Mouse (Mus musculus): ENCODE measurements at regions not wholly inside any gene's neighbourhood (a gene's known extent, or its start where the extent isn't known, plus 50 kb on each side); places are given as distances from the start of the nearest gene placed in this dataset.

DNA sequence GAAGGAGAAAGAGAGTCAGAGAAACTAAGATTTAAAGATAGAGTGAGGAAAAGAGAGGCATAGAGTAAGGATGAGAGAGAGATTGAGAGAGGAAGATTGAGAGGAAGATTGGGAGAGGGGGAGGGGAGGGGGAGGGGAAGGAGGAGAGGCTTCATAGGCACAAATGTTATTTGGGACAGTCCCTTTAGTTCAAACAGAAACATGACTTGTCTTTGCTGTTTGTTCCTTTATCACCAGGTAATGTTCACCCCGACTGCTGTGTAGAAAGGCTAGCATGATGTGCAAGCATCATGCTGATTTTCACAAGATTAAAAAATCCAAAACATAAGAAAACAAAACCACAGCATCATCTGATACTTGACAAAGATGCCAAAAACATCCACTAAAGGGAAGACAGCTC lies 579.1 kb downstream of the Gsdmc2 start:
- no peak for TF ChIP-seq MAX (IDR thresholded peaks at IDR 0.05; ENCODE audit: low read depth)
- no peak for TF ChIP-seq POLR2A (IDR thresholded peaks at IDR 0.05; ENCODE audit: insufficient read length, low read depth)
- no peak for TF ChIP-seq MYOG (IDR thresholded peaks at IDR 0.05; ENCODE audit: control insufficient read depth in 1 of 3, insufficient read depth in 1 of 3, insufficient read length in 2 of 3, low read depth in 2 of 3)
- no peak for TF ChIP-seq POLR2AphosphoS2 (IDR thresholded peaks at IDR 0.05; ENCODE audit: insufficient read length, low read depth)
- TF ChIP-seq USF1 (IDR thresholded peaks at IDR 0.05; ENCODE audit: low read depth): no peak
- TF ChIP-seq TCF12 (IDR thresholded peaks at IDR 0.05; ENCODE audit: insufficient read depth, poor library complexity, severe bottlenecking): no peak
- no peak for TF ChIP-seq MYOD1 (IDR thresholded peaks at IDR 0.05; ENCODE audit: control insufficient read depth in 1 of 3, insufficient read length in 2 of 3, low read depth in 2 of 3)
- no peak for TF ChIP-seq TCF3 (IDR thresholded peaks at IDR 0.05; ENCODE audit: insufficient read length, low read depth)
- no peak for TF ChIP-seq E2F4 (IDR thresholded peaks at IDR 0.05; ENCODE audit: insufficient read depth)
- no peak for TF ChIP-seq REST (IDR thresholded peaks at IDR 0.05; ENCODE audit: insufficient read depth, insufficient read length)
- TF ChIP-seq CEBPB (IDR thresholded peaks at IDR 0.05; ENCODE audit: insufficient read depth, poor library complexity, severe bottlenecking): no peak
- TF ChIP-seq SRF (IDR thresholded peaks at IDR 0.05; ENCODE audit: control insufficient read depth, insufficient read length, low read depth): no peak
